15 mouse cellular contexts compared by ENCODE assay signal in the genomic region with DNA sequence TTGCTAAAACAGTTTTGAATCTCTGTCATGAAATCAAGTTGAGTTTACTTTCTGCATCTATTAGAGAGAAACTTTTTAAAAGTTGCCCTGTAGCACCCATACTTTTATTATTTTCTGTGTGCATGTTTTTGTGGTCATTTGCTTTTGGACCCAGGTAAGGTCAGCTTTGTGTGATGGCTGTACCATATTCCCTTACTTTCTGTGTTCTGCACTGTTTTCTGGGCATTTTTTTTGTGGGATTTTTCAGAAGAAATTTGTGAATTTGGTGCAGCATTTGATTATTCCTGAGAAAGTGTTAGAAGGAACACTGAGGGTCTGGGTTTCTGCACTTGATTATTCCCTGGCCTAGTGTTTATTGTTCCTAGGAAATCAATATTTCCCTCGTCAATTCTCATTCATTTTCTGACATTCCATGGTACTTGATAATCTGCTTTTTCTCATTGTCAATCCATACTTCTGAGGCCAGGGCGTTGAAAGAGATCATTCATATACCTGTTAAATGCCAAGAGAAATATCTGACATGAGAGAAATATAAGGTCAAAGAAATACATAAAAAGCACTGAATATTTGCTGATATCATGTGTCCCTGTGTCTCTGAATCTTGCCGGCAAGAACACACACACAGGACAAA. TPM values are rescaled to one million over a fixed set of nuclear protein-coding genes. Genes with fewer than 3 reads are reported as not detected.
DNase-seq lines count a peak whose midpoint lies in the region; ATAC-seq lines count a peak whose summit lies in the region.
"Not testable (repeated sequence)": the region's sequence is repeated elsewhere in the genome, so short reads cannot be mapped to it uniquely, and the experiment has no call there.
"Had no signal": no experiment of that assay in that cellular context is flagged by ENCODE, and none has a peak within 500 bp of the region (broad histone marks: within the 10 kb centered on the region; RNA-seq: fewer than 3 reads in every experiment).

No protein-coding gene starts in this region.

- ATAC-seq in embryonic facial prominence, embryonic 13.5 days (ENCODE audit: insufficient number of reproducible peaks, insufficient read depth, low FRiP score, low TSS enrichment, low read depth): peak; percentile 52; the same call in 1 of the 2 replicates
- peak; percentile 40 for ATAC-seq in heart, embryonic 12.5 days (ENCODE audit: insufficient number of reproducible peaks, low FRiP score)
- peak; percentile 32; the same call in 1 of the 2 replicates for ATAC-seq in limb, embryonic 11.5 days (ENCODE audit: insufficient number of reproducible peaks, low FRiP score, low TSS enrichment, low read depth)
- ATAC-seq in lung, embryonic 15.5 days (ENCODE audit: borderline replicate concordance, extremely low read depth, low FRiP score, low TSS enrichment): peak; percentile 41; the same call in 1 of the 2 replicates
- peak; percentile 38; the same call in 1 of the 2 replicates for ATAC-seq in neural tube, embryonic 11.5 days (ENCODE audit: insufficient read depth, low FRiP score, low TSS enrichment)

- not testable (repeated sequence) for H3K4me1 ChIP-seq in embryonic facial prominence, embryonic 13.5 days; heart, embryonic 12.5 days (replicated peaks); limb, embryonic 11.5 days (ENCODE audit: control insufficient read depth, insufficient read depth, low read length); lung, embryonic 15.5 days; neural tube, embryonic 11.5 days (ENCODE audit: control insufficient read depth, insufficient read depth, low read length)

- H3K27me3 ChIP-seq in embryonic facial prominence, embryonic 13.5 days; heart, embryonic 12.5 days (replicated peaks); limb, embryonic 11.5 days (ENCODE audit: control insufficient read depth, insufficient read depth, low read length); lung, embryonic 15.5 days; neural tube, embryonic 11.5 days (ENCODE audit: control insufficient read depth, insufficient read depth, low read length): not testable (repeated sequence)

- H3K4me3 ChIP-seq in embryonic facial prominence, embryonic 13.5 days; heart, embryonic 12.5 days; limb, embryonic 11.5 days (ENCODE audit: low read depth, low read length); lung, embryonic 15.5 days; neural tube, embryonic 11.5 days (ENCODE audit: low read depth, low read length): not testable (repeated sequence)

- 77% methylated on average over 3 of the region's 3 CpGs for WGBS in embryonic facial prominence, embryonic 13.5 days
- WGBS in heart, embryonic 12.5 days: 66% methylated on average over 3 of the region's 3 CpGs
- 82% methylated on average over 3 of the region's 3 CpGs for WGBS in limb, embryonic 11.5 days
- 77% methylated on average over 3 of the region's 3 CpGs for WGBS in lung, embryonic 15.5 days
- WGBS in neural tube, embryonic 11.5 days: 80% methylated on average over 3 of the region's 3 CpGs

- not testable (repeated sequence) for H3K9ac ChIP-seq in embryonic facial prominence, embryonic 13.5 days; heart, embryonic 12.5 days; limb, embryonic 11.5 days (ENCODE audit: low read length); lung, embryonic 15.5 days; neural tube, embryonic 11.5 days (ENCODE audit: low read length)

- DNase-seq in MN1 (ENCODE audit: low spot score): peak; percentile 9
- peak; percentile 1 for DNase-seq in induced T-regulatory cell, adult 2 months (ENCODE audit: low read depth)
- DNase-seq in limb, embryonic 11.5 days (ENCODE audit: low spot score): peak; percentile 16
- DNase-seq in neural tube, embryonic 11.5 days (ENCODE audit: low spot score): peak; percentile 3

- not testable (repeated sequence) for H3K27ac ChIP-seq in embryonic facial prominence, embryonic 13.5 days; heart, embryonic 12.5 days (ENCODE audit: poor library complexity, severe bottlenecking); limb, embryonic 11.5 days (replicated peaks; ENCODE audit: low read depth, low read length); lung, embryonic 15.5 days; neural tube, embryonic 11.5 days (ENCODE audit: low read depth, low read length)

- H3K4me2 ChIP-seq in embryonic facial prominence, embryonic 13.5 days; heart, embryonic 12.5 days; limb, embryonic 11.5 days (ENCODE audit: low read depth, severe bottlenecking); lung, embryonic 15.5 days; neural tube, embryonic 11.5 days (ENCODE audit: low read depth): not testable (repeated sequence)

- H3K36me3 ChIP-seq in embryonic facial prominence, embryonic 13.5 days; heart, embryonic 12.5 days; limb, embryonic 11.5 days (ENCODE audit: control insufficient read depth, insufficient read depth, low read length); lung, embryonic 15.5 days; neural tube, embryonic 11.5 days (ENCODE audit: control insufficient read depth, insufficient read depth, low read length): not testable (repeated sequence)

- 0 out of 2 replicates have a peak, but pooled peaks cover 12% of the 10 kb centered on the region for H3K9me3 ChIP-seq in embryonic facial prominence, embryonic 13.5 days
- H3K9me3 ChIP-seq in heart, embryonic 12.5 days (replicated peaks); limb, embryonic 11.5 days (ENCODE audit: control insufficient read depth, low read length); neural tube, embryonic 11.5 days (ENCODE audit: control insufficient read depth, low read length): not testable (repeated sequence)
- peaks cover 15% of the 10 kb centered on the region; the same call in 1 of the 2 replicates for H3K9me3 ChIP-seq in lung, embryonic 15.5 days

RNA-seq across cellular contexts. Expression of gene Zfp600, which starts 10.7 kb away (rescaled TPM):
- polyA plus RNA-seq in embryonic facial prominence, embryonic 13.5 days (2015; fragmentation: Nextera tagmentation; extraction: Ambion mirVana): not detected in 2 replicates
- polyA plus RNA-seq in heart, embryonic 12.5 days (2016; fragmentation: Nextera tagmentation; extraction: Ambion mirVana): not detected in 2 replicates
- not detected in 2 replicates for polyA plus RNA-seq in limb, embryonic 11.5 days (2014; fragmentation: Nextera tagmentation; extraction: Ambion mirVana)
- polyA plus RNA-seq in lung, embryonic 15.5 days (2015; fragmentation: Nextera tagmentation; extraction: Ambion mirVana): not detected in 2 replicates
- polyA plus RNA-seq in neural tube, embryonic 11.5 days (2014; fragmentation: Nextera tagmentation; extraction: Ambion mirVana): not detected in 2 replicates
- polyA plus RNA-seq: brain, embryonic 14.5 days; cortical plate, adult 2 months; forebrain, embryonic 10.5 days; frontal cortex, adult 2 months; heart, embryonic 15.5 days; lung, adult 2 months; spleen, adult 2 months; stomach, embryonic 14.5 days had no signal
